Mouse (Mus musculus): ENCODE results near the gene Speer4e.
"Not testable (repeated sequence)": the region's sequence is repeated elsewhere in the genome, so short reads cannot be mapped to it uniquely, and the experiment has no call there.

Speer4e gene

GRCm38 (mm10) chr5:14938329-14938728 is at the start of gene Speer4e:
Gene Speer4e, minus strand, starts transcription at chr5:14938429.
- DNase-seq (ENCODE audit: low spot score) = not testable (repeated sequence)

- DNase-seq (ENCODE audit: low spot score) = not testable (repeated sequence)
These were observed 48.6 kb upstream of the Speer4e start for GRCm38 (mm10) chr5:14986649-14987387.

- DNase-seq (ENCODE audit: low spot score) = not testable (repeated sequence)
These were observed 40.6 kb upstream of the Speer4e start, which contains the start of gene Gm10354 for GRCm38 (mm10) chr5:14978835-14979234. Gene Gm10354, minus strand, starts transcription at chr5:14978935.

- not testable (repeated sequence) for DNase-seq (ENCODE audit: low spot score)
These were observed 39.1 kb upstream of the Speer4e start for GRCm38 (mm10) chr5:14977368-14977767.

- not testable (repeated sequence) for DNase-seq (ENCODE audit: low spot score)
These were observed 37.1 kb upstream of the Speer4e start for GRCm38 (mm10) chr5:14975294-14975693.

DNA sequence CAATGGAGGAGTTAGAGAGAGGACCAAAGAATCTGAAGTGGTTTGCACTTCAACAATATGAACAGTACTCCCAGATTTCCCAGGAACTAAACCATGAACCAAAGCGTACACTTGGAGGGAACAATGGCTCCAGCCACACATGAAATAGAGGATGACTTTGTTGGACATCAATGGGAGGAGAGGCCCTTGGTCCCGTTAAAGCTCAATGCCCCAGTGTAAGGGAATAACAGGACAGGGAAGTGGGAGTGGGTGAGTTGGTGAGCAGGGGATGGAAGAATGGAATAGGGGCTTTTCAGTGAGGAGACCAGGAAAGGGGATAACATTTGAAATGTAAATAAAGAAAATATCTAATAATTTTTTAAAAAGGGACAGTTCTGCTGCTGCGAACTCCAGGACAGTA is 34.6 kb upstream of the Speer4e start:
- DNase-seq (ENCODE audit: low spot score) = not testable (repeated sequence)

GRCm38 (mm10) chr5:14963821-14964220 is 25.6 kb upstream of the Speer4e start:
- DNase-seq (ENCODE audit: low spot score) = not testable (repeated sequence)

GRCm38 (mm10) chr5:14961502-14961901 is 23.3 kb upstream of the Speer4e start:
- DNase-seq (ENCODE audit: low spot score) = not testable (repeated sequence)

DNA sequence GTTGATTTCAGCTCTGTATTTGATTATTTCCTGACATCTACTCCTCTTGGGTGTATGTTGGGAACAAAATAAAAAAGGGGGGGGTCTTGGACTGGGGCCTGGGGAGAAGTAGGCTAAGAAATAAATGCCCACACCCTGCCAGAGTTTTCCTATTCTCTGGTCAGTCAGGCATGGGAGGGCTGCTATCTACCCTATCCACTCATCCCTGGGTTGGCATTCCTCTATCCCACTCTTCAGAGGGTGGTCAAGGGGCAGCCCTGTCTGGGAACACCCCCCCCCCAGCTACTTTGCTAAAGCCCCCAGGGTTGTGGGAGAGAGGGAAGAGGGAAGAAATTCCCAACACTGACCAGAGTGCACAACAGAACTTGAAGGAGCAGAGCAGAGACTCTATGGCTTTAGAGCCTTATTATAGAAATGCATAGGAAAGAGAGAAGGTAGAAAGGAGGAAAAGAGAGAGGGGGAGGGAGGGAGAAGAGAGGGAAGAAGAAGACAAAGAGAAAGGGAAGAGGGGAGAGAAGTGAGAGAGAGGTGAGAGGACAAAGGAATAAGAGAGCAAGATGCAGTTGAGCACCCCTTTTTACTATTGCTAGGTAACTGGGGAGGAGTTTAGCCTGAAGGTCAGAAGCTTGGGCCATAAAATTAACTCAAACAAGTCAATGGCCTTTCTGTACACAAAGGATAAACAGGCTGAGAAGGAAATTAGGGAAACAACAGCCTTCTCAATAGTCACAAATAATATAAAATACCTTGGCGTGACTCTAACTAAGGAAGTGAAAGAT is 17.9 kb upstream of the Speer4e start:
- not testable (repeated sequence) for DNase-seq (ENCODE audit: low spot score)

- DNase-seq (ENCODE audit: low spot score) = not testable (repeated sequence)
These were observed 15.4 kb upstream of the Speer4e start for GRCm38 (mm10) chr5:14953587-14953986.

DNA sequence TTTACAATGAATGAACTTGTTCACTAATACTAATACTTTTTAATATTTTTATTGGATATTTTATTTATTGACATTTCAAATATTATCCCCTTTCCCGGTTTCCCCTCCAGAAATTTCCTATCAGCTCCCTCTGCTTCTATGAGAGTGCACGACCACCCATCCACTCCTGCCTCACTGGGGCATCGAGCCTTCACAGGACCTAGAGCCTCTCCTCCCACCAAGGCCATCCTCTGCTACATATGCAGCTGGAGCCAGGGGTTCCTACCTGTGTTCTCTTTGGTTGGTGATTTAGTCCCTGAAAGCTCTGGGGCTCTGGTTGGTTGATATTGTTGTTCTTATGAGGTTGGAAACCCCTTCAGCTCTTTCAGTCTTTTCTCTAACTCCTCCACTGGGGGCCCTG is 14.5 kb upstream of the Speer4e start:
- DNase-seq (ENCODE audit: low spot score) = not testable (repeated sequence)

- not testable (repeated sequence) for DNase-seq (ENCODE audit: low spot score)
These were observed 13.6 kb upstream of the Speer4e start for GRCm38 (mm10) chr5:14951822-14952221.

- not testable (repeated sequence) for DNase-seq (ENCODE audit: low spot score)
These were observed 9.4 kb upstream of the Speer4e start for GRCm38 (mm10) chr5:14947482-14948198.

GRCm38 (mm10) chr5:14945524-14945923 is 7.3 kb upstream of the Speer4e start:
- DNase-seq (ENCODE audit: low spot score) = not testable (repeated sequence)

- not testable (repeated sequence) for DNase-seq (ENCODE audit: low spot score)
These were observed 2.8 kb upstream of the Speer4e start for GRCm38 (mm10) chr5:14941043-14941442.

DNA sequence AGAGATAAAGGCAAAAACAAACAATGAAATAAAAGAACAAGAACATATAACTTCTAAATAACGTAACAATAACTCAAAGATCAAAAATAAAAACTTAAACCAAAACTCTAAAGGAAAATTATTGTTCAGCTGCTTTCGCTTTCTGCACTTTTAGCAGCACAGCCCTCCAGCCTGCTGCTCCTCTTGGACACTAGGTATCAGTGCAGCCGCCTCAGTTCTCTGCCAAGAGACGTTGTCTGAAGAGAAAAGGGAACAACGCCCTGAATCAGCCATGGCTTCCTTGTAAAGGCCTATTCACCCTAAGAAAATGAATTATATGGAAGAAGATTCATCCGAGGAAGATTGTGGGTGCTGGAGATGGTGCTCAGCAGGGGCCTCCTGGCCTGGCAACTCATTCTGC is 4.5 kb downstream of the Speer4e start:
- DNase-seq (ENCODE audit: low spot score) = not testable (repeated sequence)

DNA sequence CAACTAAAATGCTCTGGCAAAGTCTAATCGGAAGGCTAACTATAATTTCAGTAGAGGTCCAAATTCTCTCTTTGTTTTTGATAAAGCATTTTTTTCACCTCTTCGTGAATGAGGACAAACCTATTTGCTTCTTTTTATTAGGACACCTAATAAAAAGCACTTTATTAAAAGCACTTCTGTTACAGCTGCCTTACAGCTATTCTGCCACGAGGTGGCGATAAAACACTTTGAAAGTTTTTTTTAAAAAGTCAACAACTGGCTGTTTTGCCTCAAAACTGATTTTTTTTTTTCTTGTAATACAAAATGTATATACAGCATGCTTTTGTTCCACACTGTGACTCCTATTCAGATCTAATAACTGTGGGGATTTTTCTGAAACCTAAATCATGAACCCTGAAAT is 11.2 kb downstream of the Speer4e start:
- not testable (repeated sequence) for DNase-seq (ENCODE audit: low spot score)

- not testable (repeated sequence) for DNase-seq (ENCODE audit: low spot score)
These were observed 23.4 kb downstream of the Speer4e start, which contains the start of gene Gm9758 for GRCm38 (mm10) chr5:14914799-14915198. Gene Gm9758, minus strand, starts transcription at chr5:14914899.

DNA sequence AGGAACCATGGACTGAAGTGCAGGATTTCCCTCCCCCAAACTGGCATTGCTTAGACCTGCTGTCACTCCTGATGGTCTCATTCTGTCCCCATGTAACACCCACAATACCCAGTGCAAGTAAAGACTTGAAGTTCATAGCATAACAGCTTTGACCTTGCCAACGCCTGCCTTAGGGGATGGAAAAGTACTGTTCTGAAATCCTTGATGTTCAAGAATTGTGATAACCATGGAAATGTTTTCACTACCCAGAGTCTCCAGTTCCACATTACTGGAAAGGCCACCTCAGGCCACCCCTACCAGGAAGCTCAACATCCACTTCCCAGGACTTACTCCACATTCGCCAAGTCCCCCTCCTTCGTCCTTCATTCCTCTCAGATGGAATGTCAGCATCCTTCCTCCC is 23.9 kb downstream of the Speer4e start:
- DNase-seq (ENCODE audit: low spot score) = not testable (repeated sequence)

- not testable (repeated sequence) for DNase-seq (ENCODE audit: low spot score)
These were observed 34.7 kb downstream of the Speer4e start for GRCm38 (mm10) chr5:14903539-14903938.

GRCm38 (mm10) chr5:14892242-14892641 is 46.0 kb downstream of the Speer4e start:
- no peak for DNase-seq (ENCODE audit: low spot score)

DNA sequence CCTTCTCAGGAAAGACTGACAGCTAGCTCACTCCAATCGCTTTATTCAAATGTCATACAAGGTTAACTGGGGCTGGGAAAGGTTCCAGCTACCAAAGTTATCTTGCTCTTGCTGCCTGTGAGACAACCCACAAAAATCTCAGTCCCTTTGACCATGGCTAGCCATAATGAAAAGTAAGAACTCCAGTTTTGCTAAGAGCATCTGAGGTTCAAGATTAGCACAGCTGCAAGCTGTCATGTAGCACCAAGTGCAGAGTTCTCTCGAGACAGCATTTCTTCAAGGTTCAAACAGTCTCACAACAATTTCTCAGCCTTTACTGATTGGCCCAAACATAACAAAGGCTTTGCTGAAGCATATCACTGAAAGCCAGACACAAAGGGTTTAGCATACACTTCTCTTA is 52.9 kb downstream of the Speer4e start:
- DNase-seq (ENCODE audit: low spot score) = not testable (repeated sequence)

Data from ovary, postnatal 36 days (tissue).